25 mouse cellular contexts compared by ENCODE assay signal in the genomic region with DNA sequence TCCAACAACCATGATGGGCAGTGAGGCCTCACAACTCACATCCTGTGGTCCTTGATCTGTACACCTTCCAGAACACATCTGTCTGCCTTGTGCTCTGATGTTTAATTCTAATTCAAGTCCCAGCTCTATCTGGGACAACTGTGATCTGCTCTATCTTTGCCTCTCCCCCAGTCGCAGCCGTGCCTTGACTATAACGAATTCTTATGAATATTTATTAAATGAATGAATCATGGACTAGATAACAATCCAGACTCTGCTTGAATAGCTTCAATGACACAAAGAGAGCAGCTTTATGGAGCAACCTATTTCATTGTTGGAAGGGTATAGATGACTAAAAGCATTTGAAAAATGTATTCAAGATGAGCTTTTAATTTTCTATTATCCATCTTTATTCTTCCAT.
DNase-seq lines count a peak whose midpoint lies in the region; ATAC-seq lines count a peak whose summit lies in the region.
"Had no signal": no experiment of that assay in that cellular context is flagged by ENCODE, and none has a peak within 500 bp of the region (broad histone marks: within the 10 kb centered on the region; RNA-seq: fewer than 3 reads in every experiment).

No protein-coding gene starts in this region.

- no peaks in the 10 kb centered on the region for H3K4me1 ChIP-seq in forebrain, embryonic 13.5 days
- H3K4me1 ChIP-seq in forebrain, embryonic 12.5 days, result no peaks in the 10 kb centered on the region
- peaks cover 7% of the 10 kb centered on the region; the same call in 1 of the 2 replicates for H3K4me1 ChIP-seq in hindbrain, embryonic 12.5 days
- H3K4me1 ChIP-seq in hindbrain, embryonic 10.5 days (replicated peaks), result peaks cover 6% of the 10 kb centered on the region; the same call in 1 of the 2 replicates
- H3K4me1 ChIP-seq: heart, embryonic 15.5 days; limb, embryonic 15.5 days had no signal

- 55% methylated on average over 3 of the region's 3 CpGs for WGBS in forebrain, embryonic 13.5 days
- 52% methylated on average over 3 of the region's 3 CpGs for WGBS in forebrain, embryonic 12.5 days
- WGBS in hindbrain, embryonic 12.5 days, result 38% methylated on average over 3 of the region's 3 CpGs
- 61% methylated on average over 3 of the region's 3 CpGs for WGBS in hindbrain, embryonic 10.5 days

- DNase-seq in hindbrain, embryonic 10.5 days (ENCODE audit: low spot score), result no peak
- peak; percentile 3 for DNase-seq in right cerebral cortex, adult 18-20 months
- no peak for DNase-seq in right cerebral cortex, postnatal 4 days
- peak; percentile 15 for DNase-seq in telencephalon, adult 2 months (ENCODE audit: low read depth, low spot score)
- DNase-seq in heart, adult 9 months (ENCODE audit: low spot score in 2 of 2), result no peak
- DNase-seq: adrenal gland, postnatal 10 days; cerebellum, adult 8-10 months; cerebellum, postnatal 36 days; gastrocnemius, postnatal 36 days; heart, adult 2 months; heart, postnatal 36 days; kidney, adult 11 months; layer of hippocampus, adult 9-11 months; lung, embryonic 14.5 days; lung, postnatal 4 days; right cerebral cortex, postnatal 25 days; thymus, postnatal 14 days had no signal

- no peak overlapping the region for H3K9ac ChIP-seq in forebrain, embryonic 13.5 days
- H3K9ac ChIP-seq in forebrain, embryonic 12.5 days, result no peak overlapping the region
- no peak overlapping the region for H3K9ac ChIP-seq in hindbrain, embryonic 12.5 days
- H3K9ac ChIP-seq: heart, embryonic 15.5 days; limb, embryonic 15.5 days; liver, embryonic 14.5 days; lung, embryonic 14.5 days had no signal

- no peak overlapping the region for H3K4me3 ChIP-seq in forebrain, embryonic 13.5 days
- no peak overlapping the region for H3K4me3 ChIP-seq in forebrain, embryonic 12.5 days (replicated peaks)
- no peak overlapping the region for H3K4me3 ChIP-seq in hindbrain, embryonic 12.5 days
- no peak overlapping the region for H3K4me3 ChIP-seq in hindbrain, embryonic 10.5 days
- H3K4me3 ChIP-seq: heart, adult 2 months; heart, embryonic 15.5 days; left cerebral cortex, adult 2 months; limb, embryonic 15.5 days had no signal

- H3K4me2 ChIP-seq in forebrain, embryonic 13.5 days, result no peak overlapping the region
- no peak overlapping the region for H3K4me2 ChIP-seq in forebrain, embryonic 12.5 days
- no peak overlapping the region for H3K4me2 ChIP-seq in hindbrain, embryonic 12.5 days (replicated peaks)
- H3K4me2 ChIP-seq: heart, embryonic 15.5 days; limb, embryonic 15.5 days; lung, embryonic 14.5 days had no signal

- H3K27ac ChIP-seq in forebrain, embryonic 13.5 days, result no peak overlapping the region
- H3K27ac ChIP-seq in forebrain, embryonic 12.5 days, result no peak overlapping the region
- H3K27ac ChIP-seq in hindbrain, embryonic 12.5 days, result no peak overlapping the region
- no peak overlapping the region for H3K27ac ChIP-seq in hindbrain, embryonic 10.5 days
- H3K27ac ChIP-seq: heart, adult 2 months; heart, embryonic 15.5 days; left cerebral cortex, adult 2 months; limb, embryonic 15.5 days; liver, embryonic 14.5 days had no signal

- no peaks in the 10 kb centered on the region for H3K9me3 ChIP-seq in forebrain, embryonic 13.5 days (replicated peaks)
- H3K9me3 ChIP-seq in forebrain, embryonic 12.5 days, result no peaks in the 10 kb centered on the region
- no peaks in the 10 kb centered on the region for H3K9me3 ChIP-seq in hindbrain, embryonic 12.5 days (replicated peaks)
- H3K9me3 ChIP-seq in hindbrain, embryonic 10.5 days, result 0 out of 2 replicates have a peak, but pooled peaks cover 4% of the 10 kb centered on the region
- H3K9me3 ChIP-seq: heart, embryonic 15.5 days; limb, embryonic 15.5 days had no signal

- H3K27me3 ChIP-seq in forebrain, embryonic 13.5 days, result no peaks in the 10 kb centered on the region
- no peaks in the 10 kb centered on the region for H3K27me3 ChIP-seq in forebrain, embryonic 12.5 days
- H3K27me3 ChIP-seq in hindbrain, embryonic 12.5 days, result no peaks in the 10 kb centered on the region
- no peaks in the 10 kb centered on the region for H3K27me3 ChIP-seq in hindbrain, embryonic 10.5 days (ENCODE audit: insufficient read depth, poor library complexity, severe bottlenecking)
- H3K27me3 ChIP-seq: heart, embryonic 15.5 days; limb, embryonic 15.5 days had no signal

- no peaks in the 10 kb centered on the region for H3K36me3 ChIP-seq in forebrain, embryonic 13.5 days (ENCODE audit: poor library complexity, severe bottlenecking)
- no peaks in the 10 kb centered on the region for H3K36me3 ChIP-seq in forebrain, embryonic 12.5 days (replicated peaks)
- H3K36me3 ChIP-seq in hindbrain, embryonic 12.5 days, result no peaks in the 10 kb centered on the region
- no peaks in the 10 kb centered on the region for H3K36me3 ChIP-seq in hindbrain, embryonic 10.5 days
- H3K36me3 ChIP-seq: heart, embryonic 15.5 days; limb, embryonic 15.5 days had no signal

- ATAC-seq in forebrain, embryonic 13.5 days, result peak; percentile 73
- ATAC-seq in forebrain, embryonic 12.5 days (ENCODE audit: low FRiP score), result no peak
- ATAC-seq in hindbrain, embryonic 12.5 days (ENCODE audit: low FRiP score), result peak; percentile 73; the same call in 1 of the 2 replicates
- ATAC-seq: activated CD4-positive, CD25-positive, alpha-beta regulatory T cell, adult 4 months had no signal

Comparison
In these comparisons a context has a peak if more than half of its experiments do, and no peak if none do; other contexts are left out.
1. DNase-seq: peak in right cerebral cortex, adult 18-20 months (single experiment) and telencephalon, adult 2 months (single experiment); none in hindbrain, embryonic 10.5 days (single experiment), right cerebral cortex, postnatal 4 days (single experiment) and heart, adult 9 months (0 of 2).